Mouse (Mus musculus) neutrophil, adult 5-6 weeks (primary cell): ENCODE results near the gene Ehhadh. TPM values are rescaled to one million over a fixed set of nuclear protein-coding genes. Genes with fewer than 3 reads are reported as not detected.
"Not testable (repeated sequence)": the region's sequence is repeated elsewhere in the genome, so short reads cannot be mapped to it uniquely, and the experiment has no call there.

Experiments used
- ATAC-seq: fragments of 151-379, 151-347 bp; 2 replicates; pipeline ENCODE4 v1.8.0; 2017; ENCODE audit warnings: mild to moderate bottlenecking, moderate TSS enrichment; ENCODE audit not compliant: insufficient number of reproducible peaks, poor library complexity, low FRiP score, severe bottlenecking; ENCODE audit errors: extremely low read depth
- total RNA-seq: library from RNA; stranded (forward); fragments of 200-1000 nt; gene quantifications from 2 replicates; pipeline ENCODE4 v1.2.3, GENCODE M21; 2017

Gene Ehhadh
- 3.9 and 5.1 TPM in 2 replicates for total RNA-seq

DNA sequence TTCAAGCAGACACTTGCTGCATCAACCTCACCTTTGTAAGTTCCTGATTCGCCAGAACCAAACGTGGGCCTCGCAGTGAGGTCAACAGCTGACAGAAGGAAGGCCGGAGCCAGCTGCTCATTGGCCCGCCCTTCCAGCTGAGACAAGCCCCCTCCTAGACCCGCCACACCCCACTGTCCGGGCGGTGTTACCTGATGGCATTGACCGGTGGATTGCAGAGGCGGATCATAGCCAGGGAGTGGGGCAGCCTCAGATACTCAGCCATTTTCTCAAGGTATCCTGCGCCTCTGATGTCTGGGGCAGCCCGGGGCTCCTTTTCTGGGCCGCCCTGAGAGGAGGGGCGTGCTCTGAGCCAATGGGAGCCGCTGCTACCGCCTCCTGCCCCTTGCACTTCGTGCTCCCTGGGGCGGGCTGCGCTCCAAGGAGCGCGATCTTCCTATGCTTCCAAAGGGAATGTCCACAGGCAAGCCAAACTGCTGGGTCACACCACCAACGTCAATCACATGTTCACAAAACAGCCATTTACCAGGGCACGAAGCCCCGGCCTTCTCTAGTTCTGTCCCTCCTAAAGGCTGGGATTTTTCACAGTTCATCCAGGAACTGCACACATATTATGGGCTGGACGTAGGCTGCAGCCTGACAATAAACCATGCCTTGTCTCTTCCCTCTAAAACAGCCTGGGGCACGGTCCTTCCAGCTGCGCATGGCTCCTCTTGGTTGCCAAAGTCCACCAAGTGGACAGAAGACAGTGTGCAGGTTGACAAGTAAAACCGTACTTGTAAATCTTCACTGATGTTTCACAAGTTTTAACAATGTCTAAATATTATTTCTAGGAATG, at the start of gene Ehhadh:
Gene Ehhadh (minus strand): TSS at position 292 of the 838 bp plus-strand sequence.
- ATAC-seq = peak; percentile 65

DNA sequence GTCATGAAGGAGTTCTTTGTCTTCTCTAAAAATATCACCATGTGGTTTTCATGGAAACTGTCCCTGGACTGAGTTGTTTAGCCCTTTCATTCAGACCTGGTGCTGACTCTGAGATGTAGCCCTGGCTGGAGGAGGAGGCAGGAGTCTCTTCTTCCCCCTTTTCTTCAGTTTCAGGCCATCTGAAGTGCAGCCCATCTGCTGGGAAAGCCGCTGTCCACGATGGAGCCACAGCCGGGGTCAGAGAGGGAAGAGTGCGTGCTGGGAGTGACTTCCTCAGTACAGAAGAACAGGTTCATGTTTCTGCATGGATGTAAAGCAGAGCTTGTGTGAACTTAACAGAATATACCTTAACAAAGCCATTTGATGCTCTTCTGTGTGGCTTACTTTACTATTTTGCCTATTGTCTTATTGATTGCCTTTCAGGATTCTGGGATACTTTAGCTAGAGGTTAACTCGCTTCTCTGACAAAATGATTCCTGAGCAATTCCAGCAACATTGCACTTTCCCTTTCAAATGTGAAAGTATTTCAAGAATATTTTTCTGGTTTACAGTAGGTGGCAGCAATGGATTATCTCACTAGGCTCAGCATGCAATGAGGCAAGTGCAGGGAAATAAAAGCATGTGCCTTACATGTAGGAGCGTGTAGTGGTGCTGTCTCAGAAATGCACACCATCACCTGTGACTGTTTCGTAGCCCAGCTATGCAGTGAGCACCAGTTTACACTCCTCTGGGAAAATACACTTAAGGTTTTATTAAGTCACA, 48.9 kb upstream of the Ehhadh start:
- no peak for ATAC-seq

DNA sequence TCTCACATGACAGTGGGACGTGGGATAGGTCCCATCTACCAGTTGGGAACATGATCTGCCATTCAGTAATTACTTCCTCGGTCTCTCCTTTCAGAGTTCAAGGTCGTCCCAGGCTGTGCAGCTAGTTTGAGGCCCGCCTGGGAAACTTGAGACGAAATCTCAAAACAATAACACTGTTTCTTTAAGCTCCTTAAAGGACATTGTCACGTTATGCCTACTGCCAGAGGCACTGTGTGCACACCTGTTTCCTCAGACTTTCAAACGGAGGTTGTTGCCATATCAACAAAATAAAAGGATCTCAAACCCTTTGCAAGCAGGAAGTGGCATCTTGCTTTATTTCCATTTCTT, 48.0 kb upstream of the Ehhadh start:
- no peak for ATAC-seq

DNA sequence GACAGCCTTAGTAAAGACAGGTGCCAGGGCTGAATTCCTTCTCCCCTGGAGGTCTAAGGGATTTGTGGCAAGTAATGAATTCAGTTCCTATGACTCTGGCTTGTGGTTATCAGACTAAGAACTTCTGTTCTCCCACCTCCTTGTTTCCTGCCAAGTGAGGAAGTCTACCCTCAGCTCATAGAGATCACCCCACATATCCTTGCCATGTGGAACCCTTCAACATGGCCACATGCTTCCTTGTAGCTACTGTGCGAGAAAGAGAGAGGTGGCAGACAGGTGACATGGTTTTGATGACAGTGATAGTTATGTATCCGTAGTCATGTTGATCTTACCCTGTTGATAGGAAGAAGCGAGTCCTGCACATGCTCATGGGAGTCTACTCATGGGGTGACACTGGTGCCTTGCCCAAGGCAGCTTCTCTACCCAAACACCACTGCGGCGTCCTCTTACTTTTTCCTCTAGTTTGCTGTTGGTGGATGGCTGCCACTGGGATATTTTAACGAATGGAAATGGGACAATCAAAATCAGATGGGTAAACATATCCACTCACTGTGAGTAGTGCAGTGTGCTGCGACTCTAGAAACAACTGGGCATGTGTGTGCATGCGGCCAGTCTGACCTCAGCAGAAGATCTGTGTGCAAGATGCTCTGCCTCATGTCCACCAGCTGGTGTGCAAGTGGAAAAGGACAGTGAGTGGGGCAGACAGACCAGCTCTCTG, 47.4 kb upstream of the Ehhadh start:
- ATAC-seq = no peak

DNA sequence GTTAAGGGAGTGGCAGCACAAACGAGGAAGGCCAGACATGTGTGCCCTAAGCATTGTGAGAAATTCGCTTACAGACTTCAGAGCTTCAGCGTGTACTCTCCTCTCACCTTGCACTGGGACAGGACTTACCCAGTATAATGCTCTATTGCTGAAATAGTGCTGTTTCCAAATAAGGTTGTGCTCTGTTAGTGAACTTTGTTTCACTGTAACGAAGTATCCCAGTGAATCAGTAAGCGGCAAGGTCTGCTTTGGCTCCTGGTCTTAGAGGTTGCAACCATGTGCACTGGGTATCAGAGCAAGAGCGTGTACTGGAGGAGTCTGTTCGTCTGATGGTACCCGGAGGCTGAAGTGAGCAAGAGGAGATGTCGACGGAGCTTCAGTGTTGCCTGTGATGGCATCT, 46.4 kb upstream of the Ehhadh start:
- no peak for ATAC-seq

DNA sequence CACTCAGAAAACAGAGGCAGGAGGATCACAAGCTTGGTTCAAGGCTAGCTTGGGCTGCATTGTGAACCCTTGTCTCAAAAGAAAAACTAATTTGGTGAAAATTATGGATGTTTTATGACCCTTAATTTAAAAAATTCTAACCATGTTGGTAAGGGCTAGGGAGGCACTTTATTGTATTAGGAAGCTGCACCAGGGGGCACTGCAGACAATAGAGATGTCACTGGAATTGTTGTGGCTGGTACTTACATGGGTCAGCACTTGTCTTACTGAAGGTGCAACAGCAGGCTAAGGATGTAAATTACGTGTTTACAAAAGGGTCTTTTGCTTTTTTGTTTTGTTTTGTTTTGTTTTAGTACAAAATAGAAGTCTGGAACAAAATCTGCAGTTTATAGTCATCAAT, 45.9 kb upstream of the Ehhadh start:
- no peak for ATAC-seq

DNA sequence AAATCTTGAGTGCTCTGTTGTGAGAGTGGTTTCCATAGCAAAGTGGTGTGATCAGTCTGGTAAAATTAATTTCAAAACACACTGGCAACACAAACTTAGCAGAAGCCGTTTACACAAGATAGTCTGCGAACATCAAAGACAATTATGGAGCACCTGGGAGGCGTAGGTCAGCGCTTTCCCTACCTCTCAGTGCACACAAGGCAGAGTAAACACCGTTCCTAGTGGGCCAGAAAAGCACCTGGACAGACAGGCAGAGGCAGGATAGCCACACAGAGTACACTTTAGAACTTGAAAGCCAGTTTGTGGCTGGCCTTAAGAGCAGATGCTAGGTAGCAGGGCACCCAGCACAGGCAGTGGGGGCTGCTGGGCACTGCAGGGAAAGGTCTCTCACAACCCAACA, 44.2 kb upstream of the Ehhadh start:
- ATAC-seq = no peak

DNA sequence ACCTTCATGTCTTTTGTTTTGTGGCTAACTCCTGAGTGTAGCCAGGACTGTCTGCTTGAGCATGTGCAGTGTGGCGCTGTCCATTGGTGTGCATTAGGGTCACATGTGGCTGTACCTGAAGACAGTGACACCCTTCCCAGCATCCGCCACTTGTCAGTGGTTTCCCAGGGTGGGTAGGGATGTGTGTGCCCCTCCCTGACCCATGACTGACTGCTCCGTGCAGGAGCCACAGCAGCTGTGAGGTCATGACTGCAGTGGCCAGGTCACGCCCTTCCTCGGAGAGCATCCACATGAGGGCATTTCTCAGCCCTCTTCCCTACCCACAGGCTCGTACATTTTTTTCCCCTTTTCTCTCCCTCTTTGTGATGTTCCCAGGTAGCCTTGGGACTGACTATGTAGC, 43.2 kb upstream of the Ehhadh start:
- ATAC-seq = no peak

DNA sequence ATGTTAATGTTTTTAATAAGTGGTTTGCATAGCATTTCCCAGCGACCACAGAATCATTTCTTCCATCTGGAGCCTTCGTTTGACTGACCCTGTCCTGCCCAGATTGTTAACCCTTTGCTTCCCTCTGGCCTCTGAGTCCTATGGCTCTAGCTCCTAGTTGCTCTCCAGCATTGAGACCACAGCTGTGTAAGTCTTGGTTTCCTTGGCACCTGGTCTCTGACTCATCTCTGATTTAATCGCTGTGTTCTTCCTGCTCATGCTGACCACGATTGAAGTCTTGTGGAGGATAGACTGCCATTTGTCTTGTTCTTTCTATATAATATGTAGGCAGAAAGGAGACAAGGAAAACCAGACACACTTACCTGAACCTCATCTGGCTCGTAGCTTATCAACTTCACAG, 42.1 kb upstream of the Ehhadh start:
- ATAC-seq = no peak

DNA sequence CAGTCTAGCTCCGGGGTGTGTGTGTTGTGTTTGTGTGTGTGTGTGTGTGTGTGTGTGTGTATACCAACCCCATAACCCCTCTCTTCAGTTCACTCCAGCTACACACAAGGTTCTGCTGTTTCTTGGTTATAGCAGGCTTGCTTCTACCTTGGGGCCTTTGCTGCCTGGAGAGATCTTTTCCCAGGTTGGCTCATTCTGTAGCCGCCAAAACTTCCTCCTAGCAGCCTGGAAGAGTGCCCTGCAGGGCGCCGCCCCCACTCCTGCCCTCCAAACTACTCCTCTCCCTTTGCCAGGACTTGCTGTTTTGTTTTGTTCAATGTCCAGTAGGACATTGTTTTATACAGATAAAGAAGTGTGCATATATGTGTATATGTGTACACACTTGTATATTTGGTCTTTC, 40.0 kb upstream of the Ehhadh start:
- no peak for ATAC-seq

DNA sequence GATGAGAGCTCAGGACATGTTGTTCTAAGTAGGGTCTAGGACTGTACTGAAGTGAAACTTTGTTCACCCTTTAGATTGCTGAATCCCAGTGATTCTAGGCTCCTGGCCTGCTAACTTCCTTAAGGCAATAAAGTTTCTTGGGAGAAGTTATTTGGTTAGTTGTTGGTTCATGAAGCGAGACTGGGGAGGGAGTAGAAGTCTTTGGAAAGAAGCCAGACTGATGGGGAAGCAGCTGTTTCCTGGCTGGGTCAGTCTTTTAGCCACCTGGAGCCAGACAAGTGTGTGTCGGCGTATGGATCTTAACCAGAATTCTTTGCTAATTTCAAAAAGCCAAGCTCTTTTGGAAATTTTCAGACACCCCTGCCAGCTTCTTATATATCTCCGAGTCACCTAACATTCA, 39.5 kb upstream of the Ehhadh start:
- no peak for ATAC-seq

DNA sequence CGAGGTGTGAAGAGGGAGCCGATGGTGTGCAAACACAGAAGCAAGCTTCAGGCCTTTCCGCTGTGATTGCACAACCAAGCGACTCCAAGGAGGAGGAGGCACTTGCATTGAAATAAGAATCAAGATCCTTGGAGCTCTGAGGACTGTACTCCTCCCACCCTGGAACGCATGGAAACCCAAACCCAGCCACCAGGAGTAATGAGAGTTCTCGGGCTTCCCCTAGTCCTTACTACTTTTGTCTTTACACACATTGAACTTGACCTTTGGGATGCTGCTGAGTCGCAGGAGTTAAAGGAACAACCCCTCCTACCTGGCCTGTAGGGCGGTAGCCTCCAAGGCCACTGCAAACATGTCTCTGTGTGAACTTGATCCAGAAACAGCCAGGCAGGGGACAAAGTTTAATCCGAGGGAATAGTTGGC, 38.0 kb upstream of the Ehhadh start:
- no peak for ATAC-seq

DNA sequence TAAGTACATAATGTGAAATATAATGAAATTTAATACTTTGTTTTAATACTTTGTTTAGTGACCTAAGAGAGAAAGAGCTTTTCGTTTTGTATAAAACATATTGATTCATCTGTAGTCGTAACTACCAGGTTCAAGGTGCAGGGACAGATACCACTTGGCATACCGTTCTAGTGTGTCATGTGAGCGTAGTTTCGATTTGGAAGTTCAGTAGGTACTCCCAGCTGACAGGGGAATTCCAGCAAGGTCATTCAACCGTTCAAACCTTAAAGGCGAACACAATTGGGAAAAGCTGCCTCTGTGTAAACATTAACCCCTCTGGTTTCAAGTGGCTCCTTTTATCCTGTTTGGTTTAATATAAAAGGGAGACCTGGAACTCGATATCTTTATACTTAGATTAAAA, 31.0 kb upstream of the Ehhadh start:
- ATAC-seq = no peak

DNA sequence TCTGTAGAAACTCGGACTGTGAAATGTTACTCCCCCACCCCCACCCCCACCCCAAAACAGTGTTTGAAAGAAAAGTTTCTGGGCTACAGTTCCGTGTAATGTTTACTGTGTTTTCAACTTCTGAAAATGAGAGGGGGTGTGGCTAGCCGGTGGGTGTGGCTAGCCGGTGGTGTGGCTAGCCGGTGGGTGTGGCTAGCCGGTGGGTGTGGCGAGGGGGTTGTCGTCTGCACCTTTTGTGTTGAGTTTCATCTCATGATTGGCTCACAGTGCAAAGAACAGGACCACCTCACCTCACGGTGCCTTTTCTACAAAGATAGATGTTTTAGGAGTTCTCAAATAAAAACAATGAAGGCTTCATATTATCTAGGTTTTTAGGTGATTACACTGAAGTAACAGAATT, 30.5 kb upstream of the Ehhadh start:
- ATAC-seq = no peak

DNA sequence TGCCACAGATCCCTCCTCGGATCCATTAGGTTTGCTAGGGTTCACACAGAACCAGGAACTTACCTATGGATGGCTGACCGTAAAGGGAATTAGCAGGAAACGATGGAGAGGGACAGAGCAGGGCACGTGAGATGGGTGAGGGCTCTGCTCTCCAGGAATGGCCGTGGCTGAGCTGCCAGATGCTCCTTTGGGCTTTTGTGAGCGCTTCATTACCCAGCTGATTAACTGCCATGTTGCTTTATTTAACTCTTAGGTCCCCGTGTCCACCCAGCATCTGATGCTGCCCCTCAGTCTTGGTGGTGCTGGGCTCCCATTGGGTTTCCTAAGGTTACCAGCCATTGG, 28.0 kb upstream of the Ehhadh start:
- no peak for ATAC-seq

DNA sequence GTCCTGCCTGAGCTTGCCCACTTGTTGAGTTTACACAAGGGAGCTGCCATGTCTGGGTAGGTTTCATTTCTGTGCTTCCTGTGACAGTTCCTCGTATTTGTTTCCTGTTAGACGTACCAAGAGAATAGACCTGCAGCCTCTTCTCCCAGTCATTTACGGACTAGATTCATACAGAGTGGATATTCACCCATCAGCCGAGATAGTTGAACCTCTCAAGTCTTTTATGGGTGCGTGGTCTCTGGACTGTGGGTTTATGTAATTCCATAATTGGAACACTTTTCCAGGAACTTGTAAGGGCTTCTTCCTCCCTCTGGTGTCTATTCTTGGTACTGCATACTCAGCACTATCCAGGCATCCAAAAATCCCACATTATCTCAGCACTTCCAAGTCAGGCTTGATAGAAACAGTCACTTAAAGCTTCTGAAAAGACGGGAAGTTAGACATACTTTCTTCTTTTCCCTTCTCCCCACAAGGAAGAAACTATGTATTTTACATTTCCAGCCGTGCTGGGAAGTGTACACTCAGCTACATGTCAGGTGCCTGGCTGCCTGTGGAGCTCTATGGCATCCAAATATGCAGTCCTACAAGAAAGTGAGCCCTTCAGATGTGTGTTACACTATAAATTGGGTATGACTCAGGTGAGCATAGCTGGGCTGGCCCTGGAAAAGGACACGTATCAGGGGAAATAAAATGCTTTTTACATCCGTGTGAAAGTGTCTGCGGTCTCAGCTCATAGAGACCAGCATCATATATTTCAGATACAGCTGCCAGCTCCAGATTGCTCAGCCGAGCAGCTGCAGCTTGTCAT, 27.5 kb upstream of the Ehhadh start:
- 0 out of 2 replicates have a peak, but pooled peaks have one; percentile 6 for ATAC-seq

DNA sequence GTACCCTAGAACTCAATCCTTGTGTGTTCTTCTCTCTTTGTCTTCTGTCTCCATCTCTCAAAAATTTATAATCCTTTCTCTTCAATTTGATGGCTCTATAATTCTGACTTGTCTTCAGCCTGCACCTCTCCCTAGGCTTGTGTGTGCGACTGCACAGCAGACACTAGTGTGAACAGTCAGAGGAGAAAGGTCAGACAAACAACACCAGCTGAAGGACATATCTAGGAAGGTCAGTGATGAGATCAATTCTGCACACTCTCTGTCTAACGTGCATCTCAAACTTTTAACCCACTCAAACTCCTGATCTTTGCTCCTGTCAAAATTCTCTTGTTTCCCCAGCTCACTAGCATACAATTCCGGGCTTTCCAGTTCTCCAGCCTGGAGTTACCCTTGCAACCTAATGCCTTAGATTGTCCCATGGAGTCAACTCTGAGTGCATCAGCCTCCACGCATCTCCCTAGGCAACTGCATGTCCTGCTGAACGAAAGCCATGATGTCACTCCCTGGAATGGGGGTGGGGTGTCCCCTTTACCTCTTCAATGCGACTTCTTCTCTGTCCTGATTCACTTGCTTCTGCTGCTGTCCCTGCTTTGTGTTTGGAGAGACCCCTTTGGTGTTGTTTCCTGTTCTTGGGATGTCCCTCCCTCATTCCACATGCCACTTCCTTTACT, 25.7 kb upstream of the Ehhadh start:
- no peak for ATAC-seq

DNA sequence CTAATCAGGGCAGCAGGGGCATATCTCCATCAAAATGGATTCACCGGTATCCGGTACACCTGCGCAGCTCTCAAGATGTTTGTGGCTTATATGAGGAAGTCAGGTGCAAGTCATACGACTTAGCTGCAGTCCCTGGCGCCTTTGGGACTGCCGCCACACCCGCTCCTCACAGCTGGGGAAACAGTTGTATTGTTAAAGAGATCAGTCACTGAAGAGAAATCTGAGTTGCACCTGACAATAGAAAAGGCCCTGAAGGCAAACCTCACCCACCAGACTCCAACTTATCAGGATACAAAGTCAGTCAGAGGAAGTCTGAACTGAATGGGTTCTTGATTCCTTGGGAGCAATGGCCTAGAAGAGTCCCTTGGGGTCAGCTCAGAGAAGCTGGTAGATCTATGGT, 20.2 kb upstream of the Ehhadh start:
- ATAC-seq = not testable (repeated sequence)

DNA sequence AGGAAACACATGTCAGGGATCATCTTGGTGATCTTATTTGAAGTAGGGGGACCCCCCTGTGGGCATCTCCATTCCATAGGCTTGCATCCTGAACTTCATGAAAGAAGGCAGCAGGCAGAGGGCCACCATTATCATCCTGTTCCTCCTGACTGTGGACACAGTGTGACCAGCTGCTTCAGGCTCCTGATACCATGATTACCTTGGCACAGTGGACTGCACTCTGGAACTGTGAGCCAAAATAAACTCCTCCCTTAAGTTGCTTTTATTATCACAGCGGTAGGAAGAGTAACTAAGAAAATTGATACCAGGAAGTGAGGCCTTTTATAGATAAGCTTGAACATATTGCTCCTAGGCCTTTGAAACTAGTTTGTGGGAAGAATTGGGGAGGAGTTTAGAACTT, 19.3 kb upstream of the Ehhadh start:
- ATAC-seq = no peak
